Mouse (Mus musculus): ENCODE results near the gene Fmo3.

Gene Fmo3

DNA sequence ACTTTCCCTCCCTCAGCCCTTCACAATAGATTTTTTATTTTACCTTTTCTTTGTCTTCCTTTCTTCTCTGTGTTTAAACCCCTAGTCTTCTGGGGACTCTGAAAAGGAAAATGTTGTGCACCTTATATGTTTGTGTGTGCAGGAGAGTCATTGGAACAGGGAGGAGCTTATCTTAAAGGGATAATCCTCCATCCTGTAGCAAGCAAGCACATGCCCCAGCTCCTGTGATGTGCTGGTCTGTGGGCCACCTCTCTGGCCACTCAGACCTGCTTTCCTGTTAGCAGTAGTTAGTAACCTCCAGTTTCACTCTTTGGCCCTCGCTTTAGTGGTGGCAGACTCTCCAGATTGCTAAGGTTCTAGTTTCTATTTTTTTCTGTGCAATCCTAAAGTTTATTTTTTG is at the start of gene Fmo3:
Gene Fmo3, minus strand, starts transcription at position 101 of the 400 bp plus-strand sequence.
- no peak for DNase-seq (ENCODE audit: low spot score)

DNA sequence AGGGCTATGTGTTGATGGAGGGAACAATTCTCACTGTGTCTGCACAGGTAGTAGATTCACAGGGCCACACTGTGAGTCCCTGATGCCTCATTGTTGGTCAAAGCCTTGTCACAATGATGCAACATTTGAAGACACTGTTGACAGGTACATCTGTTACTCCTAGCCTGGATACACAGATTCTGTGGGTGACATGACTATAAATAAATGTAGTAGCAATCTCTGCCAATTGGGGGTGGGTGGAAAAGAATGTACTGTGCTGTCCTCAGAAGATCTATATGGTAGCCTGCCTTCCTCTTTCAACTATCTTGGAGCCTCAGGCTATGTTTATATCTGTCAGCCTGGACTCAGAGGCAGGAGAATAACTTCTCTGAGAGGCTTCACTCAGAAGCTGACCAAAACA is 38.7 kb upstream of the Fmo3 start:
- no peak for DNase-seq (ENCODE audit: low spot score)

DNA sequence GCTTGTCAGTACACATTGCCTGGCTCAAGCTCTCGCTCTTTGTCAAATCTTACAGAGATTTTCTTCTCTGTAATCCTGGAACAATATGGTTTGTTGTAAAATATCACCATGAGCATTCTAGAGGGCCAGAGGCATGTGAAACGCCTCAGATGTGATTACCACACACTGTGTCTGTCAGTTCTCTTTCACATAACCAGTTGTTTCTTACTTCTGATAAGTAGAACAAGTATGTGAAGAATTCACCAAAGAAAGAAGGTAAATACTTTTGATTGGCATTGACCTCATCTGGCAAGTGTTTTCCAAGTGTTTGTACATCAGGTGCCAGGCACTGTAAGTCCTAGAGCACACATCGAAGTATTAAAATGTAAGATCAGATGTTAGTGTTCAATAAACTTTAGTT is 24.9 kb upstream of the Fmo3 start:
- no peak for DNase-seq (ENCODE audit: low spot score)

DNA sequence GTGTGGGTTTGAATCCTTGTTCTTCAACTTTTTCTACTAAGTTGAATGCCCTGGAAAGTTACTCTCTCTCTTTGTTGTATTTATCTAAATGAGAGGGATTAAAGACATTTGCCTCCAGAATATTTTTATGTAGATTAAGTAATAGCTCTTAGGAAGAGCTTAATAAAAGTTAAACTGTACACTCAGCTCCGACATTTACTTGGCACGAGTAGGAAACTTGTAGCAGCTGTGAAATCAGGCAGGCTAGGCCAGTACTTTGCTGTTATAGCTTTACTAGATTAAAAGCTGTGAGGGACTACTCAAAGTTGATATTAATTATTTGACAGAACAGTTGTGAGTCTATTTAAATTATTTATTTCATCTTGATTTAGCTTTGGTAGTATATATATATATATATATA is 19.2 kb upstream of the Fmo3 start:
- DNase-seq (ENCODE audit: low spot score): no peak

DNA sequence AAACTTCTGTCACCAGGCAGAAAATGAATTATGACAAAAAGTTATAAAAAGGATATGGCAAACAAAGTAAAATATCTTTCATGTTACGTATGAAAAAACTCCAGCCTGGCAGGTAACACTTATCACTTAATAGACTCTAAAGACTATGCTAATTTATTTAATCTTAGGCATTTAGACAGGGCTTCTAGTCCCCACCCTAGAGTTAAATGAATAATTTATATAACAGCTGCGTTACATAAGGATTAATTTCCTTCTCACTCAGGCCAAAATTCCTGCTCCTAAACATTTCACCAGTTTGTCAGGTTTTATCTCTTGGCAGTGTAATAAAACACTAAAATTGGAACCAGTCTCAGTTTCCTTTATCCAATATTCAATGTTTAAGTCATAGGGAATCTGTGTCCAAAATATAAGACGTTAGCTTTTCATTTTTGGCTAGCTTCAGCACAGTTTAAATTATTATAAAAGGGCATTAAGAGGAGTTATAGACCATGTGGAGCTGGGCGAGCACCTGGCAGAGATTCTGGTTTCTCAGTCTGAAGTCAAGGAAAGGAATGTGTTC is 17.0 kb upstream of the Fmo3 start:
- no peak for DNase-seq (ENCODE audit: low spot score)

DNA sequence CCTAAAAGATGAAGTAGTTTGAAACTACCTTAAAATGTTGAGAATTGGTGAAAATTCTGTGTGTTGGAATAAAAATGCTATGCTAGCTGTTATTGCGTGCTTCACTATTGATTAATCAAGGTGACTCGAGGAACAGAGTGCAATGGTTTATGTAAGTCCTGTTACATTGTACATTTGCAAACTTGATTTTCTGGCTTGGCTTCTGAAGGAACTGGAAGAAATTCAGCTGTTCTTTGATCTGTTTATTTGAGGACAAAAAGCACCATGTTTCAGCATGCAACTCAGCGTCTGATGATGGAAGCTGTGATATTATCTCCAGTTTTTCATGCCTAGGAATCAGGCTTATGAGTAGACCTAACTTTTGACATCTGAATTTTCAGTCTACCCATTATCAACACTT is 3.2 kb upstream of the Fmo3 start:
- no peak for DNase-seq (ENCODE audit: low spot score)

DNA sequence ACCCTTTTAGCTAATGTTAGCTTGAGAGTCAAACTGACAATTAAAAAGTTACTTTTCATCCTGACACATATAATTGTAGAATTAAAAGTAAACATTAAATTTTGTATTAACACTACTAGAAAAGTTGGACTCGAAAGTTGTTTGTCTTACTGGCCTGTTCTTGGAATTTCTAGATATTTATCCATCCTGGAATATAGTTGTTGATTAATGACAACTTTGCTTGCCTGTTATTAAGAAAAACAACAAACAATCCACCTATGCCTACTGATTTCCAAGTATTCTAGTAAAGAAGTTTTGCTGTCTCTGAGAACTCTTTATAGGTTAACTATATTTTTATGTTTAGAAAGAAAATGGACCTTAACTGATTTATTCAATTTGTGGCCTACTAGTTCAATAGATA is 2.4 kb upstream of the Fmo3 start:
- DNase-seq (ENCODE audit: low spot score): no peak

DNA sequence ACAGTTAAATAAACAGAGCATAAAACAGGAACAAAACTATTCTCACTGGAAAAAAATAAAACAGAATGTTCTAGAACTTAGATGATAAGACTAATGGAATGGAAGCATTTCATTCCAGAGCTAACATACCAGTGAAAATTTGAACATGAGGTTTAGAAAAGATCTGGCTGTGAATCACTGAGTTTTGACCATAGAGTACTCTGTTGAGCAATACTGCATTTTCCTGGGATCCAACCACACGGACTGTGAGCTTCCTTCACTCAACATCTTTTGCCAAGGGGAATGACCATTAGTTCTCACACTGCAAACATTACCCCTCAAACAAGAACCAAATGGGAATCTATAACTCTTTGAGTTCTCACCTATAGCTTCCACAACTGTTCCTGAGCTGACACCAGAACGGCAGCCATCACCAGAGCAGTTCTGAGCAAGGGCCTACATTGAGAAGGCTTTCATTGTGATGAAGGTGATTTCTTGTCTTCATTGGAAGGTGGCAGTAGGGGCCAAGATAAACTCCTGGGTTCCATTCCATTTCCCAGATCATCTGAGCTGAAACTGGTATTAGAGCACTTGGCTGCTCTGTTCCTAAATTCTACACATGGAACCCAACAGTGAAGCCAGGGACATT is 1.9 kb upstream of the Fmo3 start:
- DNase-seq (ENCODE audit: low spot score): no peak

DNA sequence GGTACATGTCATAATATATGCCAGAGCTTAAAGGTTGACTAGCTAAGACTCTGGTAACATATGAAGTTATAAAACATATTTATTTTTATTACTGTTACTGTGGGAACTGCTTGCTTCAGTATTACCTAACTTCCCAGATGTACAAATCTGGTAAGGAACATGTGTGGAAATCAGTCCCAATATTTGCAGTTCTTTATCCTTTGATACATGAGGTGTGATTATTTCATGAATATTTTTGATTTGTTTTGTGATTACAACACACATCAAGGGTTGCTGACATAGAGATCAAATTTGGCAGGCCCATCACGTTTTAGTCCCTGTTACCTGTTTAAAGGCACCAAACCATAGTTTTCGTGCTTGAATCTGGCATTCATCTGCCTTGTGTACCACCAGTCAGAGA is 20.8 kb downstream of the Fmo3 start:
- no peak for DNase-seq (ENCODE audit: low spot score)

DNA sequence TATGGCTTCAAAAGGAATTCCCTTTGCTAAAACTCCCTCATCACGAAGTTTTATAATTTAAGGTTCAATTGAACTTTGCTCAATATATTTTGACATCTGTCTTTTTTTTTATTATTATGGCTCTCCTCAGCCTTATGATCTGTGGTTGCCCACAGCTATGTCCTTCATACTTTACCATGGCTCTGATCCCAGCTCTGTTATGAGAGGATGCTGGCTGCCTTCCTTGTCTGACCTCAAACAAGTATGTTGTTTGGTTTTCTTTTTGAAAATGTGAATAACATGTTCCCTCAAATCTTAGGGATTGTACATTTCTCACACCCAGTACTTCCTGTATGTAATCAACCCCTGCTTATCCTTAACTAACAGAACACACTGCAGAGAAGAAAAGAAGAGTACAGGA is 26.9 kb downstream of the Fmo3 start:
- no peak for DNase-seq (ENCODE audit: low spot score)

DNA sequence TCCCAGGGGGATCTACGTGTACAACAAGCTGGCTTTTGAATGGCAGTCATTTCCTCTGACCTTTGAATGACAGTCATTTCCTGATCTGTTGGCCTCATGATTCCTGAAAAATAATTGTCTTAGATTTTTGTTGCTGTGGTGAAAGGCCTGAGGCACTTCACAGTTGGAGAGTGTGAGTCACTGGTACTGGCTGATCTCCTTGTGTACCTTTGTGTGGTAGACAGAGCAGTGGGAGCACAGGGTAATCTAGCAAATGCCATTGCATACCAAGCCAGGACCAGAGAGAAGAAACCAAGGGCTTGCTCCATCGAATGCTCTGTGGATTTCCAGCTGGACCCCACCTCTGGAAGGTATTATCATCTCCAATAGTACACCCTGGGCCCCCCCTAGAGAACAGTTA is 31.2 kb downstream of the Fmo3 start:
- no peak for DNase-seq (ENCODE audit: low spot score)

DNA sequence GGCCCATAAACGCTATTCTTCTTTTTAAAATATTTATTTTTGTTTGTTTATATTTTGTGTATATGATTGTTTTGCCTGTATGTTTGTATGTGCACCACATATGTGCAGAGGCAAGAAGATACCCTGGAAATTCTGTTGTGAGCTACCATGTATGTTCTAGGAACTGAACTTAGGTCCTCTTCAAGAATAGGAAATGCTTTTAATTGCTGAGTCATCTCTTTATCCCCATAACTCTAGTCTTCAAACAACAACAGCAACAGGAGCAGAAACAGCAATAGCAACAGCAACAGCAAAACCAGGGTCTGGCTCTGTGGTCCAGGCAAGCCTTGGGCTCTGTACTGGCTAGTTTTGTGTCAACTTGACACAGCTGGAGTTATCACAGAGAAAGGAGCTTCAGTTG is 34.6 kb downstream of the Fmo3 start:
- no peak for DNase-seq (ENCODE audit: low spot score)

DNA sequence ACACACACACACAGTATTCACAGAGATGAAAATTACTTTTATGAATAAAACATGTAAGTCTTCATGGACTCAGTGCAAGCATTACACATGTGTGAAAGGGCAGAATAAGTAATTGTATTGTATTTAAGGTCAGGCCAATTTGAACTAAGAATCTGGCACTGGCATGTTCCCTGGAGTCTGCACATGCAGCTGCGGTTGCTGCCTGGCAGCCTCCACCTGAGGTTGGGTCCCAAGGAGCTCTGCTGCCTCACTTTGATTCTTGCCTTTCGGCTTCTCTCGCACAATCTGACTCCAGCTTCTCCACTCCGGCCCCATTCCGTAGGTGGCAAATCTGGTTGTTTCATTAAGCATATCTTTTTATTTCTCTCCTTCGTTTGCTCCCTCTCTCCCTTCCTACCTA is 36.4 kb downstream of the Fmo3 start:
- no peak for DNase-seq (ENCODE audit: low spot score)

DNA sequence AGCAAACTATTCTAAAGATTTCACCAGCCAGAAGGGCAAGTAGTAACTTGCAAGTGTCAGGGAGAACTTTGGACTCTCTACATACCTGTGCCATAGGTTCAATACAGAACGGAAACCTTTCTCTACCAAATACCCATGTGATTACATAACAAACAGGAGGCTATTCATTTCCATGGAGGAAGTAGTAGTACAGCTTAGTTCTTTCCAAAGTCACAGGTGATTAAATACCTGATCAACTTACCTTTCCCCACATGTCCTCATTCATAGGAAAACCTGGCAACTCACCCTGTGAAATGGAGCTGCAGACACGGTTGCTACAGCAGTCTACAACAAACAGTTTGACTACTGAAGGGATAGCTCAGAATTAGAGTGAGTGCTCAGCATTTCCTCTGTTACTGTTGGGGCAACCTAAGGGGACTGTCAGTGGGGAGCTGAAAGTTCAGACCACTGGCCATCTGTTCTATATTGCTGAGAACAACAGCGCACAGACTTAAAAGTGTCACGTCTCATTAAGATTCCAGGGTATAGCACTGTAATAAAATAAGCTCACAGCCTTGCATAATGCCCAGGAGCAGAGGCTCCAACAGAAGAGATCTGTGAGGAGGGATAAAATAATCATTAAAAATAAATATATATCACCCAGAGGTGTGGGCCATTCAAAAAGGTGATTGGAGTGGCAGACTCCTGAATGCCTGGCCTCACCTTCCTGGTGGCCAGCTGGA is 37.3 kb downstream of the Fmo3 start:
- no peak for DNase-seq (ENCODE audit: low spot score)

DNA sequence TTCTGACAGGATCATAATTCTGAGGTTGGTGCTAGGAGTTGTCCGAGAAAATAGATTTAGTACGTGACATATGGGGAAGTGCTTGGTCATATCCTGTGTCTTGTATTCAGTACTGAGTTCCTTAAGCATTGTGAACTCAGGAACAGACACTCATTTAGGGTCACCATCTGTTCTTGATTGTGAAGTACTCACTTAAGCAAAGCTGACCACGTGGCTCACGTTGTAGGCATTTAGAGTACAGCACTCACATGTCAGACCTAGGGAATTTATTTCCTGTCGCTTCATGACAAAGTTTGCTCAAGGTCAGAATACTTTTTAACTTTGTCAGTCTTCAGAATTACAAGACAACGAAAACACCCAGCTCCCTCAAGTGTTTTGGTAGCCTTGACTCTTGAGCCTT is 40.6 kb downstream of the Fmo3 start:
- no peak for DNase-seq (ENCODE audit: low spot score)

DNA sequence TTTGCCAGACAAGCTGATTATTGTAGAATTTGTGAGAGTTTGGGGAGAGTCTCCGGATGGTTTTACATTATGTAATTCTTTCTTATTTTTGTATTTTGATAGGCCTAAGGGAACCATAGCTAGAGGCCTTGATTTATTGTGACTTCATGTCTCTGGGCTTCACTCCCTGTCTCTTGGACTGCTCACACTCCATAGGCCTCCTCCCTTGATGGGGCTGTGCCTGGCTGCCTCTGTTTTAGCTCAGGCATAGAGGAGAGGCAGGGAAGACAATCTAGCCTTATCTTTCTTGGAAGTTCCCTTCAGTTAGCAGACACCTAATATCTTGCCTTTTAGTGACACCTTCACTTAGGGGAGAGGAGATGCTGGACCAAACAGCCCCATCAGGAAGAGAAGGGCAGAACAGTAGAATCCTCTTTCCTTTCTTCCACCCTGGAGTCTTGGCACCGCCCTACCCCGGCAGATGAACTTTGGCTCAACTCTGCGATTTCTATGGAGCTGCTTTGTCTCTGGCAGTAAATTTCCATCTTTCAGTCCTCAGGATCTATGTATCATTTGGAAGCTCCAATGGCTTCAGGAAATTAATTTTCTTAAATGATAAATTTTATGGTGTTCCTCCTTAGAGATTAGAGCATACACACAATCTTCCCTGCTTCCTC is 45.5 kb downstream of the Fmo3 start:
- no peak for DNase-seq (ENCODE audit: low spot score)

DNA sequence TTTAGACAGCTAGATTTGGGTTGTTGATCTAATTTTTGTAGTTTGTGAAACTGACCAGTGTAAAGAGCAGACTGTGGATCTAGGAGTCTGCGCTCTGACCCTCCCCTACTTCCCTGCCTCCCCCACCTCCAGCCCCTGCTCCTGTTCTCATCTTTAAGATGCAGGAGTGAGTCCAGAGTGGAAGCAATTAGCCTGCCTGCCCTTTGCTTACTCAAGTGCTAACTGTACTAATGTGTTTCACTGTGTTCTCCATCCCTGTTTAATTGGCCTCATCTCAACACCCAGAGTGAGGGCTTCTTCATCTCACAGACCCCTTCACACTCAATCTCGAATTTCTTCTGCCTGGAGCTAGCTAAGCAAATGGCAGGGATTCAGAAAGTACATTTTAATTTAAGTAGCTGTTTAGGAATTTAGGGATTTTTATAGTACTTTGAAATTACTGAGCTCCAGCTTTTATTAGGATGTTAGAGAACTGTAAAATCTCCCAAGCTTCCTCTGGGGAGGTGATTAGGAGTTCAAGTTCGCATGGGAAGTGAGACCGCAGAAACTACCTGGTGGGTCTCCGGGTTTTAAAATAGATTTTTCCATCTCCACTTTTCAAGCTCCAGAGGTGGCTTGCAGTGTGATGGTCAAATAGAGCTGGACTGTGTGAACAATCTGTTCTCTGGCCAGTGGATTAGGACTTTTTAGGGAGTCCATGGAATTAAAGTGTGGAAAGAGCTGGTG is 46.2 kb downstream of the Fmo3 start:
- DNase-seq (ENCODE audit: low spot score): peak; percentile 8

DNA sequence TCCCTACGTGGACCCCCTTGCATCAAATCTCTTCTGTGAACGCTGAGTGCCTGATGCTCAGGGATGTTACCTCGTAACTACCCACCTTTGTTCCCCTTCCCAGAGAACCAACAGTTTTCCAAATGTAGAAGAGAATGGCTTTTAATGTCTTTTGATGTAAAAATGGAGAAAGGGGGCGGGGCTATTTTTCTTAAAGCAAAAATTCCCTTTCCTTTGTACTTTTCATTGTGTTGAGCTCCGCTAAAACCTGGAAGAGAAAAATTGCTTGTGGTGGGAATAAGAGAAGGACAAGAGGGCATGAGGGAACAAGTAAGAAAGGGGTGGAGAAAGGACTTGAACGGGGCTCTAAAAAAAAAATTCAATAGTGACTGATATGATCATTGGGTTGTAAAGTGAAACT is 46.9 kb downstream of the Fmo3 start, which contains the start of gene Fmo6:
Gene Fmo6, minus strand, starts transcription at position 101 of the 400 bp plus-strand sequence.
- no peak for DNase-seq (ENCODE audit: low spot score)

DNA sequence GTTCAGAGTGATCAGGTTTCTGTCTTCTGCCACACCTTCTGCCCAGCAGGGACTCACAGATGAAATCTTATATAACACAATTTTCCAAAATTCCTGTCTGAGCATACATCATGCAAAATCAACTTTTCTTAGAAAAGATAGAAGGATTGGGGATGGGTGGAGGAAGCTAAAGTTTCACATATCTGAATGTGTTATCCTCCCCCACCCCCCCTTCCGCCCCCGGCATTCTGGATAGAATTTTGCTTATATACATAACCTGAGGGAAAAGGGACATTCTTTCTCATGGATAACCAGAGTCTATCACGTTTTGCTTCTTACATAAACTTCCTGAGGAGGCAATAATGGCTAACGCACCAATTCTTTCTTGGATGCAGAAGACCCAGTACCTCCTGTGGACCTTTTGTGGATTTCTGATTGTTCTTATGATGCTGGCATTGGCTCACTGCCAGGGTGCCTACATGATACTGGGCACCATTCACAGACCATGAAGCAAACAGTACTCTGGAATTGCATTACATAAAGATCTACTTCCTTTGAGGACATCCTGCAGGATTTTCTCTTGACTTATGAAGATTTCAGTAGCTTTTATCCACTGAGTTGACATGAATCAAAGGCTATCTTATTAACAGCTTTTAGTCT is 49.8 kb downstream of the Fmo3 start:
- DNase-seq (ENCODE audit: low spot score): no peak

DNA sequence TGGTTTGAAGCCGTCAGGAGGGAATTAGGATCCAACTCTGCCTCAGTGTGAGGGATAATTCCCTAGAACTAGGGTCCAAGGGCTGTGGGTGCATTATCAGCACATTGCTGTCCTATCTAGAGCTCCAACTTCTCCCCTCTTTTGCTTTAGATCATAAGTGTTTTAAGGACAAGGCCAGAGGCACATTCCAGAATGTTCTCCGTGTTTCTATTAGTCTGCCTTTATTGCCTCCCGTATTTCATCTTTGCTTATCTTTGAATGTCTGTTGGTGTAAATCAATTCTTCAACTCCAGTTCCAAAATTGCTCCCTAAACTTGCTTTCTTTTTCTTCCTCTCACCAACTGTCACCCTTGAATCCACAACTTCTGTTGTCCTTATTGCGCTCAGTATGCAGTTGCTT is 51.9 kb downstream of the Fmo3 start:
- DNase-seq (ENCODE audit: low spot score): no peak

DNA sequence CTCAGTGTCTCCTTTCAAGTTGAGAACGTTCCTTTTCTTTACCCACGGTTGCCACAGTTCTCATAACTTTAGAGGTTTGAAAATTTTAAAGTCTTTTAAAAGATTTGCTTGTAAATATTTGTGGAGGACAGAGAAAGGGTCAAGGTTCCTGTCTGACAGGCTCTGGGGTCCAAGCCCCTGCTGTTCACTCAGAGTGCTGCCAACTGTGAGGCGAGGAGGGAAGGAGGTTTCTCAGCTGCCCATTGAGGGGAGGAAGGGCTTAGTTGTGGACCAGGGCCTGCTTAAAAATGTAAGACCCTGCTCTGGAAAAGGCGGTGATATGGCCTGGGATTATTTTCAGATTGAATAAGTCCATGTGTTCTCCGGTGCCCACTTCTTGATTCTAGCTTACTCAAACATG is 52.4 kb downstream of the Fmo3 start:
- DNase-seq (ENCODE audit: low spot score): no peak

DNA sequence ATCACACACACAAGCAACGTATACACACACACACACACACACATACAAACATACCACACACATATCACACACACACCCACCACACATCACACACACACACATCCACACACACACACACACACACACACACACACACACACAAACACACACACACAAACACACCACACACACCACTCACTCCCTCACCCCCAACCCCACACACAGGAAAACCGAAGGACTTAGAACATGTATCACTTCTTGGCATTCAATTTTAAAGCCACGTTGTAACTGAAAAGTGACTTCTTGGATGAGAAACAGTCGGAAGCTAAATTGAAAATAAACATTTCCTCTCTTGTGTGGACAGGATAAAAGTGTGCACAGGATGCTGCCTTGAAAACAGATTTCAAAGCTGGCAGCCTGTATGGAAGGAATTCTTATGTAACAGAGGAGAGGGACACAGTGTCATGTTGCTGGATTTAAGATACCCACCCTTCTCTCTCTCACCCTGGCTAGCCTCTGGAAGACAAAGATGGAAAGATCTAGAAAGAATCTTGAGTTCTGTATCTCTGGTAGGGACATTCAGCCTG is 52.9 kb downstream of the Fmo3 start:
- no peak for DNase-seq (ENCODE audit: low spot score)
